Mouse (Mus musculus) heart, embryonic 12.5 days (tissue): ENCODE results near the gene Wipf3. TPM values are rescaled to one million over a fixed set of nuclear protein-coding genes. Genes with fewer than 3 reads are reported as not detected.

ENCODE experiments used
- ATAC-seq: fragments of 200-750 bp; cut with Nextera tagmentation; 2 replicates; pipeline ENCODE4 v1.8.0; 2017; ENCODE audit warnings: moderate TSS enrichment, moderate library complexity; ENCODE audit not compliant: insufficient number of reproducible peaks, low FRiP score
- H3K27ac ChIP-seq: fragments of 300-500 bp; sonication (generic); 2 replicates; pipeline ENCODE4 v1.5.1; 2016; ENCODE audit warnings: mild to moderate bottlenecking, moderate library complexity; ENCODE audit not compliant: poor library complexity, severe bottlenecking
- H3K27me3 ChIP-seq: fragments of 300-500 bp; sonication (generic); replicated peaks from 2 replicates; pipeline ENCODE4 v1.6.1; 2016; ENCODE audit warnings: mild to moderate bottlenecking, moderate library complexity
- H3K36me3 ChIP-seq: fragments of 300-500 bp; sonication (generic); 2 replicates; pipeline ENCODE4 v1.6.1; 2016; ENCODE audit warnings: mild to moderate bottlenecking, moderate library complexity
- H3K4me1 ChIP-seq: fragments of 300-500 bp; sonication (generic); replicated peaks from 2 replicates; pipeline ENCODE4 v1.6.1; 2016; ENCODE audit warnings: mild to moderate bottlenecking
- H3K4me2 ChIP-seq: fragments of 300-500 bp; sonication (generic); 2 replicates; pipeline ENCODE4 v1.6.1; 2016; ENCODE audit warnings: mild to moderate bottlenecking, moderate library complexity
- H3K4me3 ChIP-seq: fragments of 300-500 bp; sonication (generic); 2 replicates; pipeline ENCODE4 v1.5.1; 2016; ENCODE audit warnings: mild to moderate bottlenecking
- H3K9ac ChIP-seq: fragments of 300-500 bp; sonication (generic); 2 replicates; pipeline ENCODE4 v1.6.1; 2016; ENCODE audit warnings: mild to moderate bottlenecking, moderate library complexity
- H3K9me3 ChIP-seq: fragments of 300-500 bp; sonication (generic); replicated peaks from 2 replicates; pipeline ENCODE4 v1.6.1; 2016; ENCODE audit warnings: mild to moderate bottlenecking, moderate library complexity
- WGBS: fragments of 180-500 bp; shearing (Covaris S2); methylation state at CpG from one replicate; pipeline ENCODE4 v1.1.7; 2016; 5-methylcytosine and 5-hydroxymethylcytosine counted together
- polyA plus RNA-seq: library from polyadenylated mRNA; unstranded; fragments of >200 nt; fragmentation: Nextera tagmentation; extraction: Ambion mirVana; gene quantifications from 2 replicates; pipeline ENCODE4 v1.2.1, GENCODE M21; 2016

Wipf3 gene
- polyA plus RNA-seq, result 4.8 and 4.9 TPM in 2 replicates

DNA sequence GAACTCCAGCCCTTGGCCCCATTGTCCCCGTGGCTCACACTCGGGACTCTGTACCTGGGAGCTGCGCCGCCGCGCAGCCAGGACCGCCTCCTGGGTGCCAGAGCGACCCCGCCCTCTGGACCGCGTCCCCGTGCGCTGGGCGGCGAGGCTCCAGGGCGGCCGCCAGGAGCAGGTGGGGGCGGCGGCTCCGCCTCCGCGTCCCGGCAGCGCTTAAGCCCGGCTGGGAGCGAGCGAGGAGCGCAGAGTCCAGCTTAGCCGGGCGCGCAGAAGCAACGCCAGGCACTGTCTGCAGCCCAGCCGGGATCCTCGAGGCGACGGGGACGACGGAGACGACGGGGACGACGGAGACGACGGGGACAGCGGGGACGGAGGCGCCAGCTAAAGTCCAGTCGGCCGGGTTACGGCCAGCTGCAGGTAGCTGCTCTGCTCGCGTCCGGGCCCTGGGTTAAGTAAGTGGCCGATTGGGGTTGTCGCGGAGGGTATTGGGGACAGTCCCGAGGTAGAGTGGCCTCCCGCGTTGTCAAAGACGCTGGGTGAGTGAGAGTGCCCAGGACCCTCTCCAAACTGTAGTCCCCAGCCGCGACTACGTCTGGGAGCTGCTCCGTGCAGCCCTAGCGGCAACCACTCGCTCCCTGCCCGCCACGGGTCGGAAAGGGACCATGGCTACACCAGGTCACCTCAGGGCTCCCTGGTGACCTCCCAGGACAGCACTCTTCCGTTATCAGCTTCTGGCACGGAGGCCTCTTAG is at the start of gene Wipf3:
TSS of gene Wipf3 (plus strand) at position 157 of the 748 bp plus-strand sequence.
- Histone ChIP-seq H3K9me3 (no peaks in the 10 kb centered on the region), H3K4me1 (peaks cover 42% of the 10 kb centered on the region), H3K4me2 (peak within 1 kb of the TSS; percentile 91), H3K4me3 (peak within 1 kb of the TSS; percentile 67), H3K36me3 (no peaks in the 10 kb centered on the region), H3K27ac (peak within 1 kb of the TSS; percentile 49), H3K9ac (peak within 1 kb of the TSS; percentile 74), H3K27me3 (peaks cover 11% of the 10 kb centered on the region)
- peak; percentile 82 for ATAC-seq
- under 1% methylated on average over 69 of the region's 71 CpGs for WGBS

DNA sequence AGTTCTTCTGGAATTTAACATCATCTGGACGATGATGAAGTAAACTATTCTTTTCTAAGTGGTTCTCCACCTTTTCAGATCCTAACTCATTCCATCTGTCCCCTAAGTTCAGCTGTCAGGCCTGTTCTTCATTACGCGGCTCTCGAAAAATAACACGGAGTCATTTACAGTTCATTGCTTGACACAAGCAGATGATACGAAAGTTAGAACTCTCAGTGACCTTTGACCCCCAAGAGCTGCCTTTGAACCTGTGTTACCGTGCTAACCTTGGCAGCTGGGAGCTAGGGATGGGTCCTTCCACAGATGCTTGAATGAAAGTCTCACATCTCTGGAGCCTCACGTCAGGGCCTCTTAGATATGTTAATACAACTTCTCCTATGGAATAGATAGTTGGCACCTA is 46.8 kb upstream of the Wipf3 start:
- Histone ChIP-seq H3K9me3 (no peaks in the 10 kb centered on the region), H3K4me3 (no peak overlapping the region), H3K9ac (no peak overlapping the region), H3K36me3 (no peaks in the 10 kb centered on the region), H3K4me1 (0 out of 2 replicates have a peak, but pooled peaks cover 4% of the 10 kb centered on the region), H3K27ac (no peak overlapping the region), H3K4me2 (no peak overlapping the region), H3K27me3 (no peaks in the 10 kb centered on the region)
- WGBS, result 64% methylated on average over 8 of the region's 8 CpGs
- no peak for ATAC-seq

DNA sequence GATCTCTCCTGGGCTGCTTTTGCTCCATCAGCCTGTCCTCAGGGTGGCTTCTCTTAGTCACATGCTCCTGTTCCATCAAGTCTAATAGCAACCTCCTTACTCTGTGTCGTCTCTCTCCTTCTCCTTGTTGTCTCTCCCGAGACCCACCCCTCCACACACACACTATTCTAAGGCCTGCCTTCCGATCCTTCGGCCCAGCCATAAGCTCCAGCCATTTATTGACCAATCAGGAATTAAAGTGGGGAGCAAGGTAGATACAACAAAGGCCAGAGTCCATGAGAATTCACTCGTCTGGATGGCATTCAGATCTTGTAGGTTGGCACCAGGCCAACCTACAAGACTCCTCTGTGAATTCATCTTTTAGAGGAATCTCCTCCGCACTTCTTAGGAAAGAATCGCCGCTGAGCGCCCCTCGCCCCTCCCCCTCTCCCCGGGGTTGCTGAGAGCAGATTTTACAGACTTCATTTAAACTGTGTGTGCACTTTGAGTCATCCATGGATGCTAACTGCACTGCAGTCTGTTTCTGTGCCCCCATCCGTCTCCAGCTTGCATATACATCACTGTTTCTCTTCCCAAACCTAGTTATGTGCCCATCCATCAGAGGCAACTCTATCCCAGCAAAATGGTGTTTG is 45.4 kb upstream of the Wipf3 start:
- H3K4me2 ChIP-seq, result no peak overlapping the region
- 0 out of 2 replicates have a peak, but pooled peaks cover 5% of the 10 kb centered on the region for H3K4me1 ChIP-seq
- H3K36me3 ChIP-seq, result no peaks in the 10 kb centered on the region
- H3K27ac ChIP-seq, result no peak overlapping the region
- H3K9ac ChIP-seq, result no peak overlapping the region
- ATAC-seq, result no peak
- H3K9me3 ChIP-seq, result no peaks in the 10 kb centered on the region
- 64% methylated on average over 12 of the region's 12 CpGs for WGBS
- H3K27me3 ChIP-seq, result no peaks in the 10 kb centered on the region
- H3K4me3 ChIP-seq, result no peak overlapping the region

- Histone ChIP-seq H3K36me3 (no peaks in the 10 kb centered on the region), H3K4me1 (0 out of 2 replicates have a peak, but pooled peaks cover 5% of the 10 kb centered on the region), H3K9ac (no peak overlapping the region), H3K4me2 (no peak overlapping the region), H3K27ac (no peak overlapping the region), H3K27me3 (no peaks in the 10 kb centered on the region), H3K4me3 (no peak overlapping the region), H3K9me3 (no peaks in the 10 kb centered on the region)
- ATAC-seq, result no peak
- 89% methylated on average over 1 of the region's 1 CpGs for WGBS
These were observed 44.6 kb upstream of the Wipf3 start for GRCm38 (mm10) chr6:54384777-54385176.

DNA sequence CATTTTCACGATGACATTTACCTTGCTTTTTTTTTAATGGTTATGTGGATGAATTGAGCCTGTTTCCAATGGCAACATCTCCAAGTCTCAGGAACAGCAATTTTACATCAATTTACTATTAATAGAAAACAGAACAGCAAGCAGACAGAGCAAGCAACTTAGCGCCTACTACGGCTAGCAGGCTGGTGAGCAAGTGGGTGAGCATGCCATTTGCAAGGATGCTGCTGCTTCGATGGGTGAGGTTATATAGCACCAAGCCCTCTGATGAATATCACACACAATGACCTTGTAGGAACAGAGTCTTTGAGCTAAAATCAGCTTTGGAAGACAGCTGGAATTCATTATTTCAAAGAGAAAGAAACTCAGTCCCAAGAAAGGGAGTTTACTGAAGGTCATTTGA is 43.0 kb upstream of the Wipf3 start:
- Histone ChIP-seq H3K9me3 (no peaks in the 10 kb centered on the region), H3K4me1 (0 out of 2 replicates have a peak, but pooled peaks cover 5% of the 10 kb centered on the region), H3K27ac (no peak overlapping the region), H3K4me2 (no peak overlapping the region), H3K9ac (no peak overlapping the region), H3K27me3 (no peaks in the 10 kb centered on the region), H3K36me3 (no peaks in the 10 kb centered on the region), H3K4me3 (no peak overlapping the region)
- ATAC-seq, result no peak
- 78% methylated on average over 4 of the region's 4 CpGs for WGBS

- no peak for ATAC-seq
- no peaks in the 10 kb centered on the region for H3K9me3 ChIP-seq
- WGBS, result 72% methylated on average over 3 of the region's 3 CpGs
- H3K9ac ChIP-seq, result no peak overlapping the region
- H3K4me1 ChIP-seq, result 0 out of 2 replicates have a peak, but pooled peaks cover 5% of the 10 kb centered on the region
- H3K4me3 ChIP-seq, result no peak overlapping the region
- no peak overlapping the region for H3K4me2 ChIP-seq
- H3K27me3 ChIP-seq, result no peaks in the 10 kb centered on the region
- H3K36me3 ChIP-seq, result no peaks in the 10 kb centered on the region
- no peak overlapping the region for H3K27ac ChIP-seq
These were observed 42.4 kb upstream of the Wipf3 start for GRCm38 (mm10) chr6:54387044-54387443.

GRCm38 (mm10) chr6:54387751-54388150 is 41.7 kb upstream of the Wipf3 start:
- Histone ChIP-seq H3K36me3 (no peaks in the 10 kb centered on the region), H3K9me3 (no peaks in the 10 kb centered on the region), H3K27ac (no peak overlapping the region), H3K9ac (no peak overlapping the region), H3K4me1 (0 out of 2 replicates have a peak, but pooled peaks cover 5% of the 10 kb centered on the region), H3K4me3 (no peak overlapping the region), H3K27me3 (no peaks in the 10 kb centered on the region), H3K4me2 (no peak overlapping the region)
- no peak for ATAC-seq
- WGBS, result 65% methylated on average over 5 of the region's 5 CpGs

DNA sequence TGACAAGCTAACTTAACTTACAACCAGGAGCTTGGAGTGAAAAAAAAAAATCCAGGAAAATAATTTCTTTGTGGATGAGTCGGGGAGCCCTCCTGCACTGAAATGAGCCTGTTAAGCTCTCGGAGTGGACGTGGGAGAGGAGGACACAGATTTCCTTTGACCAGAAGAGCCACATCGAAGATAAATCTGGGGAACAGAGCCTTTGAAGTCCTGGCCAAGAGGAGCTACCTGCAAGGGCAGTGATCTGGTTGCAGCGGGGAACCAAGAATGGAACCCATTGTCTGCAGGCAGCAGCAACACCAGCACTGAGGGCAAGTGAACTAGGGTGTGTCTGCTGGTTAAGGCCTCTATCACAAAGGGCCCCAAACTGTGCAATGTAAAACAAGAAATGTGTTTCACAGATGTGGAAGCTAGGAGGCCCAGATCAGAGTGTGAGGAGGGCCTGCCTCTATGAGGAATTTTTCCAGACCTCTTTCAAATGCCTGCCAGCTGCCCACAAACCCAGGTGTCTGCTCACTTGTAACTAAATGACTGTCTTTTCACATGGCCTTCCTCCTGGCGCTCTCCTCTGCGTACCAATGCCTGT is 40.6 kb upstream of the Wipf3 start:
- Histone ChIP-seq H3K9me3 (no peaks in the 10 kb centered on the region), H3K27me3 (no peaks in the 10 kb centered on the region; the same call in 1 of the 2 replicates), H3K4me1 (0 out of 2 replicates have a peak, but pooled peaks cover 5% of the 10 kb centered on the region), H3K9ac (no peak overlapping the region), H3K4me3 (no peak overlapping the region), H3K27ac (no peak overlapping the region), H3K4me2 (no peak overlapping the region), H3K36me3 (no peaks in the 10 kb centered on the region)
- ATAC-seq, result no peak
- WGBS, result 69% methylated on average over 7 of the region's 7 CpGs

GRCm38 (mm10) chr6:54391765-54392164 is 37.6 kb upstream of the Wipf3 start:
- Histone ChIP-seq H3K36me3 (no peaks in the 10 kb centered on the region), H3K27ac (no peak overlapping the region), H3K4me2 (no peak overlapping the region), H3K4me1 (0 out of 2 replicates have a peak, but pooled peaks cover 5% of the 10 kb centered on the region), H3K9me3 (no peaks in the 10 kb centered on the region), H3K27me3 (no peaks in the 10 kb centered on the region; the same call in 1 of the 2 replicates), H3K9ac (no peak overlapping the region), H3K4me3 (no peak overlapping the region)
- no peak for ATAC-seq
- WGBS, result 3% methylated on average over 3 of the region's 3 CpGs

DNA sequence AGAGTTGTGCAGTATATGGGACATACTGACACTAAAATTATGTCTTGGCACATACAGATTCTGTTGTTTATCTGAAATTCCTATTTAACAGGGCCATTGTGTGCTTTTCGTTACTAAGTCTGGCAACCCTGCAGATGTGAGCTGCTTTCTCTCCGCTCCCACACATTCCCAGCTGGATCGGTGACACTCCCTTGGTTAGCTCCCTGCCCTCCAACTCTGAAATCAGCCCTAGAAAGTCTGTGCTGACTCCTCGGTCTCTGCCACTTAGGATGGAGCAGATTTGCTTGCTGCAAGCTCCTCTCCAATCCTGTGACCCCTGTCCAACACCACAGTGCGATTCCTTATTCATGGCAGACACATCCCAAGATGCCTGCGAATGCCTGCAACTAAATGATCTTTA is 35.5 kb upstream of the Wipf3 start:
- H3K9me3 ChIP-seq, result no peaks in the 10 kb centered on the region
- no peak for ATAC-seq
- H3K36me3 ChIP-seq, result no peaks in the 10 kb centered on the region
- WGBS, result 64% methylated on average over 6 of the region's 6 CpGs
- H3K27ac ChIP-seq, result 0 out of 2 replicates have a peak overlapping the region, but pooled peaks have one; percentile 18
- 0 out of 2 replicates have a peak, but pooled peaks cover 3% of the 10 kb centered on the region for H3K4me1 ChIP-seq
- H3K27me3 ChIP-seq, result no peaks in the 10 kb centered on the region; the same call in 1 of the 2 replicates
- no peak overlapping the region for H3K4me3 ChIP-seq
- no peak overlapping the region for H3K4me2 ChIP-seq
- H3K9ac ChIP-seq, result no peak overlapping the region
